Mouse (Mus musculus) limb, embryonic 13.5 days (tissue): ENCODE measurements around the gene Slc10a1. TPM values are rescaled to one million over a fixed set of nuclear protein-coding genes. Genes with fewer than 3 reads are reported as not detected.

Experiments
- ATAC-seq: fragments of 200-750 bp; cut with Nextera tagmentation; 2 replicates; pipeline ENCODE4 v1.8.0; 2017; ENCODE audit warnings: low read depth, moderate number of reproducible peaks, moderate TSS enrichment; ENCODE audit not compliant: low FRiP score
- H3K27ac ChIP-seq: fragments of 300-500 bp; sonication (generic); 2 replicates; pipeline ENCODE4 v1.5.1; 2015; ENCODE audit warnings: inconsistent platforms, mild to moderate bottlenecking, moderate library complexity
- H3K27me3 ChIP-seq: fragments of 300-500 bp; sonication (generic); 2 replicates; pipeline ENCODE4 v1.6.1; 2015; ENCODE audit warnings: mild to moderate bottlenecking, inconsistent platforms
- H3K36me3 ChIP-seq: fragments of 300-500 bp; sonication (generic); 2 replicates; pipeline ENCODE4 v1.6.1; 2015; ENCODE audit warnings: inconsistent platforms, mild to moderate bottlenecking, moderate library complexity
- H3K4me1 ChIP-seq: fragments of 300-500 bp; sonication (generic); 2 replicates; pipeline ENCODE4 v1.6.1; 2015; ENCODE audit warnings: inconsistent platforms
- H3K4me2 ChIP-seq: fragments of 300-500 bp; sonication (generic); replicated peaks from 2 replicates; pipeline ENCODE4 v1.6.1; 2015; ENCODE audit warnings: inconsistent platforms, mild to moderate bottlenecking, moderate library complexity
- H3K4me3 ChIP-seq: fragments of 300-500 bp; sonication (generic); 2 replicates; pipeline ENCODE4 v1.5.1; 2015; ENCODE audit warnings: moderate library complexity, mild to moderate bottlenecking, inconsistent platforms
- H3K9ac ChIP-seq: fragments of 300-500 bp; sonication (generic); 2 replicates; pipeline ENCODE4 v1.6.1; 2015; ENCODE audit warnings: mild to moderate bottlenecking, inconsistent platforms
- H3K9me3 ChIP-seq: fragments of 300-500 bp; sonication (generic); 2 replicates; pipeline ENCODE4 v1.6.1; 2016; ENCODE audit warnings: inconsistent platforms
- WGBS: fragments of 180-500 bp; shearing (Covaris S2); methylation state at CpG from one replicate; pipeline ENCODE4 v1.1.7; 2015; 5-methylcytosine and 5-hydroxymethylcytosine counted together
- polyA plus RNA-seq: library from polyadenylated mRNA; unstranded; fragments of >200 nt; fragmentation: Nextera tagmentation; extraction: Ambion mirVana; gene quantifications from 2 replicates; pipeline ENCODE4 v1.2.1, GENCODE M21; 2015

Slc10a1 gene
- polyA plus RNA-seq, 1 experiment from 2014 or later, result 1.1 TPM

DNA sequence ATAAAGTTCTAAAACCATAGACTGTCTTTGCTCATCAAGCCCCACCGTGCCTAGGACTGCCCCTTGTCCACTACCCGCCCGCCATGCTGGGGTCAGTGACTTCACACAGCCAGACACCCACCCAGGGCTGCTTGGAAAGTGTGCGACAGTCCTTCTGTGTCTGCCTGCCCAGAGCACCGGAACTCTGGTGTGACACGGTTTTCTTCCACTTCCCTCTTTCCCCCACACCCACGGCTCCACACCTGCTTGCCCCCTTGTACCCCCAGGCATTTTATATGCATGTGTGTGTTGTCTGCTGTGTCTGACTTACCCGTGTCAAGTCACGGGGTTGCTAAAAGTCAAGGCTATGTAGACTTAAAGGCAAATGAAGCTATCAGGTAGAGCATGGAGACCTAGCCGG lies 23.3 kb upstream of the Slc10a1 start:
- Histone ChIP-seq H3K27me3 (no peaks in the 10 kb centered on the region), H3K36me3 (no peaks in the 10 kb centered on the region), H3K4me3 (no peak overlapping the region), H3K9ac (no peak overlapping the region), H3K27ac (no peak overlapping the region), H3K4me1 (no peaks in the 10 kb centered on the region), H3K4me2 (no peak overlapping the region), H3K9me3 (no peaks in the 10 kb centered on the region)
- ATAC-seq, result no peak
- WGBS, result 72% methylated on average over 10 of the region's 10 CpGs

DNA sequence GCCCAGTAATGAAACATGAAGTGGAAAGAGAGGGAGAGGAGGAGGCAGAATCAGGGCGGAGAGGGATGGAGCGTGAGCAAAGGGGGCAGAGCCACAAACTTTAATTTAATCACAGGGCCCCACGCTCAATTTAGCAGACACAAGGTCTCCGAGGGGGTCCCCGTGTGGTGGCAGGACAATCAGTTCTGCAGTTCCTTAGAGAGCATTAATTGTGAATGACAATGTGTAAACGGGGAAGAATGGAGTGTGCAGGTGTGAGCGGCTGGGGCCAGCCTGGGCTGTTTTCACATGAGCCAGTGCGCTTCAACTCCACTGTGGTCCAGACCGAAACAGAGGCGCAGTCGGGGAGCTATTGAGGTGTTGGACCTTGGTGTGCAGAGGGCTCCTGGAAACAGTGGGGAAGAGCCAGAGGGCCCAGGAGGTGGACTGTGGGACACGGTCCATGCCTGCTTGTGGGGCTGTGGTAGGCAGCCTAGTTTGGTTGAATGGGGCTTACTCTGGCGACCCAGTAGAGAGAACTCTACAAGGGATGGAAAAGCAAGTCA lies 22.5 kb upstream of the Slc10a1 start:
- Histone ChIP-seq H3K9ac (no peak overlapping the region), H3K27ac (no peak overlapping the region), H3K4me2 (no peak overlapping the region), H3K4me1 (no peaks in the 10 kb centered on the region), H3K27me3 (no peaks in the 10 kb centered on the region), H3K4me3 (no peak overlapping the region), H3K9me3 (no peaks in the 10 kb centered on the region), H3K36me3 (no peaks in the 10 kb centered on the region)
- ATAC-seq, result no peak
- 83% methylated on average over 13 of the region's 13 CpGs for WGBS

DNA sequence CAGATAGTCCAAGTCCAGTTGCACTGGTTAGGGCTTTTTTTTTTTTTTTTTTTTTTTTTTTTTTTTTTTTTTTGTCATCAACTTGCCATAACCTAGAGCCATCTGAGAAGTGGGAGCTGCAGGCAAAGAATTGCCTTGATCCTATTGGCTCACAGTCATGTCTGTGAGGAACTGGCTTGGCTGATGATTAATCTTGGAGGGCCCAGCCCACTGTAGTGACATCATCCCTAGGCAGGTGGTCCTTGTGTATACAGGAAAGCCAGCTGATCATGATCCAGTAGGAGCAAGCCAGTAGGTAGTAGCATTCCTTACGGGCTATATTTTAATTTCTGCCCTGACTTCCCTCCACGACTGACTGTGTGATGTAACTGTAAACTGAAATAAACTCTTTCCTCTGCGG lies 19.8 kb upstream of the Slc10a1 start:
- no peak overlapping the region for H3K27ac ChIP-seq
- no peaks in the 10 kb centered on the region for H3K36me3 ChIP-seq
- ATAC-seq, result no peak
- no peaks in the 10 kb centered on the region for H3K9me3 ChIP-seq
- no peak overlapping the region for H3K4me3 ChIP-seq
- H3K4me2 ChIP-seq, result no peak overlapping the region
- H3K9ac ChIP-seq, result no peak overlapping the region
- H3K27me3 ChIP-seq, result peaks cover 4% of the 10 kb centered on the region; the same call in 1 of the 2 replicates
- 81% methylated on average over 3 of the region's 3 CpGs for WGBS
- no peaks in the 10 kb centered on the region for H3K4me1 ChIP-seq

DNA sequence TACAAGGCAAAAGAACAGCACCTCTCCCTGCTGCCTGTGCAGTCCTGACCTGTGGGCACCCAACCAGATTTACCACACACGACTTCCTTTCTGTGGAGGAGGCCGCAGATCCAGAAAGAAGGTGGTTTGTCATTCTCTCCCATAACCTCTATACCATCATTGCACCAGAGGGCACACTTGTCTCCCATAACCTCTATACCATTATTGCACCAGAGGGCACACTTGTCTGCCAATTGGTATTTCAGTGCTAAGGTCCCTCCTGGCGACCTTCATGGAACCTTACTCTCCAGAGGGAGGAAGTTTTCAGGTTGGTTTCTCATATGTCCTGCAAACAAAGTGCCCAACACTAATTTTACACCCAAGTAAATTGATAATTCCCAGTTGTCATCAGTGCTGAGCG lies 18.1 kb upstream of the Slc10a1 start:
- Histone ChIP-seq H3K9ac (no peak overlapping the region), H3K36me3 (no peaks in the 10 kb centered on the region), H3K4me1 (no peaks in the 10 kb centered on the region), H3K4me3 (no peak overlapping the region), H3K27ac (no peak overlapping the region), H3K27me3 (peaks cover 4% of the 10 kb centered on the region; the same call in 1 of the 2 replicates), H3K4me2 (no peak overlapping the region), H3K9me3 (no peaks in the 10 kb centered on the region)
- 85% methylated on average over 4 of the region's 4 CpGs for WGBS
- ATAC-seq, result no peak

DNA sequence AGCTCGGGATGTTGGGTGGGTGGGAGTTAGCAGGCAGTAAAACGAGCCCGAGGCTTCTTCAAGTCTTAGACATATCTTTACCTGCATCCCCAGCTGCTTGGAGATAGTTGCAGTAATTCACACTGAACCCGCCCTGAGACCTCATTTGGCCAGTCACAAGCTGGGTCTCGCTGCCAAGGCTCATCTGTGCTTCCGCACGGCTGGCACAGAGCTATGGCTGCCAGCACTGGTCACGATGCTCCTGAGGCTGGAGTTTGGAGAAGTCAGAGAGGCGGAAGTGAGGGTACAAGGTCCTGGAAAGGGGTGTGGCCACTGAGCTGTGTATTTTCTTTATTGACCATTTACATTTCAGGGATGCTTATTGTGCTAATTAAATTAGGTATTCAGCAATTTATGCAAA lies 15.2 kb upstream of the Slc10a1 start:
- Histone ChIP-seq H3K27ac (no peak overlapping the region), H3K9ac (no peak overlapping the region), H3K4me2 (no peak overlapping the region), H3K9me3 (no peaks in the 10 kb centered on the region), H3K36me3 (no peaks in the 10 kb centered on the region), H3K27me3 (peaks cover 4% of the 10 kb centered on the region; the same call in 1 of the 2 replicates), H3K4me1 (no peaks in the 10 kb centered on the region), H3K4me3 (no peak overlapping the region)
- no peak for ATAC-seq
- 70% methylated on average over 9 of the region's 9 CpGs for WGBS

DNA sequence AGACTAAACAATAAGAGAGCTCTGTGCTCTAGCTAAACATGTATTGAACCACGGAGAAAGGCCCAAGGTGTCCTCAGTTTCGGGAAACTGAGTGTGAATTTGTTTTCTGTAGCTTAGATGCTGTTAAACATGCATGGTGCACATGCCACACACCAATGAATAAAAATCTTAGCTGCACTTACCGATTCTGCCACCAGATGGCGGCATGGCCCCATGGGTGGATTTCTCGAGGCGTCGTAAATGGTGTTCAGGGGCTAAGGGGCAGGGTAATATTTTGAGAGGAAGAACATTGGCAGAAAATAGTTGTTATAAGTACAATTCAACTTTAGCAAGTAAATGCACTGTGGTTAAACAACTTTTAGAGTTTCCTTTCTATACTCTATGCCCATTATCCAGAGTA lies 13.8 kb upstream of the Slc10a1 start:
- H3K4me1 ChIP-seq, result no peaks in the 10 kb centered on the region
- no peak overlapping the region for H3K9ac ChIP-seq
- H3K4me3 ChIP-seq, result no peak overlapping the region
- peaks cover 4% of the 10 kb centered on the region; the same call in 1 of the 2 replicates for H3K27me3 ChIP-seq
- WGBS, result 1% methylated on average over 7 of the region's 7 CpGs
- no peak overlapping the region for H3K27ac ChIP-seq
- H3K9me3 ChIP-seq, result no peaks in the 10 kb centered on the region
- no peak for ATAC-seq
- no peaks in the 10 kb centered on the region for H3K36me3 ChIP-seq
- H3K4me2 ChIP-seq, result no peak overlapping the region

DNA sequence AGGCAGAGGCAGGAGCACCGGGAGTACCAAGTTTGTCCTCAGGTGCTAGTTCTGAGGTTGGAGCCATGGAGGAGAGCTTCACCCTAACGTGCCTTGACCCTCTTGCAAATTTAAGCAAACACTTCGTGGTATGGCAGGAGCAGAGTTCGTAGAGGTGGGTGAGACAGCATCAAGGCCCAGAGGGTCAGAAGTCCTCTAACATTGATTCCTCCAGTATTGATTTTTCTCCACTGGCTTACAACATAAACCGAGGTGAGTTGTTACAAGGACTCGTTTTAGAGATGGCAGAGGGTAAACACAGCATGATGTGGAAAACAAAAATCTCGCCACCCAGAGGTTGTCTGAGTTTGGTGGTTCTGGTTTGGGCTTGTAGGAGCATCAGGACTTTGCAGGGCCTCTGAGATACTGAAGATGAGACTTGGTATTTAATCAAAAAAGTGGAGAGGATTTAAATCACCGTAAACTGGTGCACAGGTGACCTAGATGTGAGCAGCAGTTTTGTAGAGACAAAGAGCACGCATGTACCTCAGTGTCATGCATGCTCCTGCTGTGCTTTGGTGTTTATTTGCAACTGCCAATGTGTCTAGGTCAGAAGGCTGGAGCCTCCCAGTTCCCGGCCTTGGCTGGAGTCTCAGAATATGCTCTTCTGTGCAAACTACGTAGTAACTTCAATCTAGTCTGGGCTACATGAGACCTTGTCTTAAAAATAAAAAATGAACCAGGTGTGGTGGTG lies 7.6 kb upstream of the Slc10a1 start:
- no peak overlapping the region for H3K4me3 ChIP-seq
- no peak overlapping the region for H3K4me2 ChIP-seq
- H3K36me3 ChIP-seq, result no peaks in the 10 kb centered on the region
- H3K4me1 ChIP-seq, result no peaks in the 10 kb centered on the region
- no peak overlapping the region for H3K27ac ChIP-seq
- WGBS, result 84% methylated on average over 11 of the region's 11 CpGs
- H3K27me3 ChIP-seq, result no peaks in the 10 kb centered on the region
- H3K9ac ChIP-seq, result no peak overlapping the region
- no peaks in the 10 kb centered on the region for H3K9me3 ChIP-seq
- ATAC-seq, result no peak

DNA sequence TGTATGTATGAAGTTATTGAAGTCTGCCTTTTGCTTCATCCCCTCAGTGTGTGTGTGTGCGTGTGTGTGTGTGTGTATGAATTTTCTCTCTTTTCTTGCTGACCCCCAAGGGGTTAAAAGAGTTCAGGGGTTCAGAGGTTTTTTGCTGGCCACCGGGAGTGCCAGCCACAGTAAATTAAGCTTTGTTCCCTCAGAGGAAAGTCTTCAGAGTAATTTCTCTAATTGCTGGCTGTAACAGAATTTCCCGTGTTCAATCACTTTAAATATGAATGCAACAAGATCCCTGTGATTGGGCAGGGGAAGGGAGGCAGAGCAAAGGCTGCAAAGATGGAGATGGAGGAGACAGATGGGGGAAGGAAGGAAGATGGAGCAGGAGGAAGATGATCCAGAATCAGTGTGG lies 3.3 kb upstream of the Slc10a1 start:
- Histone ChIP-seq H3K36me3 (no peaks in the 10 kb centered on the region), H3K27ac (no peak overlapping the region), H3K4me1 (no peaks in the 10 kb centered on the region), H3K9me3 (no peaks in the 10 kb centered on the region), H3K27me3 (no peaks in the 10 kb centered on the region), H3K4me2 (no peak overlapping the region), H3K9ac (no peak overlapping the region), H3K4me3 (no peak overlapping the region)
- no peak for ATAC-seq
- 26% methylated on average over 3 of the region's 3 CpGs for WGBS

DNA sequence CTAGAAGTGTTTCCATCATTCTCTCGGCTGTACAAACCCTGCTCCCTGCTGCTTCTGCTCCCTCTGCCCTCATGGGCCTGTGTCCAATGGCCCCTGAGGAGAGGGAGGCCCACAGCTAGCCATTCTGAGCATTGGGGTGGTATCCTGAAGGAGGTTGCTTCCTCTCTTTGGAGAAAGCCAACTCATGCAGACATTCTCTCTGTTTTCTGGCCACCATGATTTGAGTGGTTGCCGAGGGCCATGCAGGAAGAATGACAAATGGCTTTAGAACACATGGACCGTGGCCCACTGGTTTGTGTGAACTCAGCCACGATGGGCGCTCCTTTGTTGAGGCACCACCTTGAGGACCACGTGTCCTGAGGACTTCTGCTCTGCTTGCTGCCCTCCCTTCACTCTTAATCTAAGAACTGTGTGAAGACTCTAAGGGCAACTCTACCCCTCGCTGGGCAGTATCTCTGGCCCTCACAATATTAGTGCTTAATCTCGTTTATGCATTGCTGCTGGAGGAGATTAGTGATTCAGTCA lies 1.7 kb upstream of the Slc10a1 start:
- Histone ChIP-seq H3K4me3 (no peak overlapping the region), H3K9ac (no peak overlapping the region), H3K9me3 (no peaks in the 10 kb centered on the region), H3K4me2 (no peak overlapping the region), H3K27ac (no peak overlapping the region), H3K36me3 (no peaks in the 10 kb centered on the region), H3K27me3 (no peaks in the 10 kb centered on the region), H3K4me1 (no peaks in the 10 kb centered on the region)
- no peak for ATAC-seq
- WGBS, result 79% methylated on average over 8 of the region's 8 CpGs

DNA sequence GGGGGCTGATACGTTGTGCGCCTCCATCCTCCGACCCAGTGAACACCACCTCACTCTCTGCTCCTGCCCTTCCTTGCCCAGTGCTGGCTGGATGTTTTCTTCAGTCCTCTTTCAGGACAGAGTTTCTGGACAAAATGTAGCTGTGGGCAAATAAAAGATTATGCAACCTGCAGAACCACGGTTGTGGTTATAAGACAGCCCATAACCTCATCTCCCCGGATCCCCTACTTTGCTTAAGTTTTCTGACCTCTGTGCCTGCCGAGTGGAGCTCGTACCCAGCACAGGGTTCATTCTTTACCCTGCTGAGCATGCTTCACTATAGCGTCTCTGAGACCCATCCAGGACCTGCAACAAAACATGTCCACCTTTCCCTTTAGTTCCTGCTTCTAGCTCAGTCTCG lies 587 bp downstream of the Slc10a1 start:
- no peaks in the 10 kb centered on the region for H3K27me3 ChIP-seq
- WGBS, result 83% methylated on average over 9 of the region's 9 CpGs
- no peak overlapping the region for H3K4me3 ChIP-seq
- H3K36me3 ChIP-seq, result no peaks in the 10 kb centered on the region
- no peak for ATAC-seq
- no peak overlapping the region for H3K9ac ChIP-seq
- no peak overlapping the region for H3K27ac ChIP-seq
- no peaks in the 10 kb centered on the region for H3K9me3 ChIP-seq
- no peak overlapping the region for H3K4me2 ChIP-seq
- no peaks in the 10 kb centered on the region for H3K4me1 ChIP-seq

DNA sequence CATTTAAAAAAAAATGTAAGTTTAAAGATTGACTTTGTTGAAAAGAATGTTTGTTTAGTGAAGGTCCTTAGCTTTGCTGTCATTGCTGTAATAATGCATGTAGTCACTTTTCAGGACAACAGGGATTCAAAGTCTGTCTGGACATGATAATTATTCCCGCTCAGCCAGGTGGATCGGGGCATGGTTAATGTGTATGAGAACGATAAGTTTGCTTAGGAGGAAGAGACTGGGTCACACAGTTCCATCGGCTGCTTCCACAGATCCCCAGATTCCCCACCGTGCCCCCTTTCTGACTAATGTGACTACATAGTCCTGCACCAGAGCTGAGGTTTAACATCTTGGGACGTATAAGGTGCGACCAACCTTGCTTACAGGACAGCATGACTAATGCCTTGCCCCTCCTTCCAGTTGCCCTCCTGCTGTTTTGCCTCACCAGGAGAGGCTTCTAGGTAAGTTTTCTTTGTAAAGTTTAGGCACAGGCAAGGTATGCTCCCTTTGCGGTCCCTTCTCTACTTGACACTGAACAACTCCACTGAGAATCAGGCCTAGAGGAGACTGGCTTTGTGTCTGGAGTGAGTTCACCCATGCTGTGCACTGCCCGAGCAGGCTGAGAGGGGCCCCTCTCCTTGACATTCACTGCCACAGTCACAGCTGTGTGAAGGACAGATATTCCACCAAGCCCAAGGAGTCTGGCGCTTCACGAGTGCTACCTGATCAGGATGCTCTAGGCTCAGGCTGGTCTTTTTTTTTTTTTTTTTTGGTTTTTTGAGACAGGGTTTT lies 2.3 kb downstream of the Slc10a1 start:
- Histone ChIP-seq H3K36me3 (0 out of 2 replicates have a peak, but pooled peaks cover 2% of the 10 kb centered on the region), H3K27ac (no peak overlapping the region), H3K4me2 (no peak overlapping the region), H3K9ac (no peak overlapping the region), H3K9me3 (no peaks in the 10 kb centered on the region), H3K4me1 (no peaks in the 10 kb centered on the region), H3K27me3 (no peaks in the 10 kb centered on the region), H3K4me3 (no peak overlapping the region)
- WGBS, result 87% methylated on average over 11 of the region's 11 CpGs
- no peak for ATAC-seq

DNA sequence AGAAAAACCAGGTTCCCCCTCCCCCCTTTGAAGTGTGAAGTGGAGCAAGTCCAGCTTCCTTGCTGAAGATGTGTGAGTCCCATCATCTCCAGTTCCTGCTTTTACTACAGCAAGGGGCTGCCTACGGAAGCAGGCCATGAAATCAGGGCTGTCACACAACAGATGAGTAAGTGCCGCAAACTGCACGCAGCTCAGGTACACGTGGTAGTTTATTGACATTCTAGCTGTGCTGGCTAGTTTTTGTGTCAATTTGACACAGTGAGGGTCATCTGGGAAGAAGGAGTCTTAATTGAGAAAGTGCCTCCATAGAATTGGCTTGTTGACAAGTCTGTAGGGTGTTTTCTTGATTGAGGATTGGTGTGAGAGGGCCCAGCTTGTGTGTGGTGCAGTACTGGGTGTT lies 5.9 kb downstream of the Slc10a1 start:
- WGBS, result 84% methylated on average over 4 of the region's 4 CpGs
- no peak for ATAC-seq
- peaks cover 27% of the 10 kb centered on the region for H3K36me3 ChIP-seq
- no peak overlapping the region for H3K4me2 ChIP-seq
- no peak overlapping the region for H3K4me3 ChIP-seq
- H3K27ac ChIP-seq, result no peak overlapping the region
- no peaks in the 10 kb centered on the region for H3K4me1 ChIP-seq
- H3K27me3 ChIP-seq, result no peaks in the 10 kb centered on the region
- H3K9me3 ChIP-seq, result no peaks in the 10 kb centered on the region
- no peak overlapping the region for H3K9ac ChIP-seq
